Mouse (Mus musculus): Measurements from ENCODE around the gene Kctd20.

GRCm38 (mm10) chr17:28990060-28990459 lies 38.3 kb downstream of the Kctd20 start:
- TF ChIP-seq CTCF (IDR thresholded peaks at IDR 0.05; ENCODE audit: low read depth) (no peak), EP300 (IDR thresholded peaks at IDR 0.05; ENCODE audit: low read depth) (no peak)

Data from liver, postnatal 0 days (tissue).